Mouse (Mus musculus): ENCODE measurements around the gene Olfr786.

Gene Olfr786

GRCm38 (mm10) chr10:129427006-129427405, at the start of gene Olfr786:
Gene Olfr786 (plus strand): TSS chr10:129427306.
- no peak for DNase-seq (ENCODE audit: low read depth)

- DNase-seq (ENCODE audit: low read depth), result no peak
These were observed 43.3 kb upstream of the Olfr786 start, which contains the start of gene Olfr784 for GRCm38 (mm10) chr10:129383783-129384182. Gene Olfr784 (plus strand): TSS chr10:129384083.

DNA sequence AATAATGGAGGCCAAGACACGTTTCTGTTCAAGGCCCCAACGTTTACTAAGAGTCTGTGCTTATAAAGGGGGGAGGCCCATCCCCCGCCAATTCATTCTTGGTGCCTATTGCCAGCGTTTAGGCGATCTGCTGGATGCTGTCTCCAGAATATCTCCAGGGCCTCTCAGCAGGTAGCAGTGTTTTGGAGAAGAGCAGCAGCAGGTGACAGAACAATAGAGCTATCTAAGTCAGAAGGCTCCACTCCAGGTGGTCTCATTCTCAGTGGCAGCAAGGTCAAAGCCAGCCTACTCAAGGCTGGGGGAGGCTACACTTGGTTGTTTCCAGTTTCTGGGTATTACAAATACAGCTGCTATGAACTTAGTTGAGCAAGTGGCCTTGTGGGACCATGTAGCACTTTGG, 26.2 kb upstream of the Olfr786 start:
- no peak for DNase-seq (ENCODE audit: low read depth)

DNA sequence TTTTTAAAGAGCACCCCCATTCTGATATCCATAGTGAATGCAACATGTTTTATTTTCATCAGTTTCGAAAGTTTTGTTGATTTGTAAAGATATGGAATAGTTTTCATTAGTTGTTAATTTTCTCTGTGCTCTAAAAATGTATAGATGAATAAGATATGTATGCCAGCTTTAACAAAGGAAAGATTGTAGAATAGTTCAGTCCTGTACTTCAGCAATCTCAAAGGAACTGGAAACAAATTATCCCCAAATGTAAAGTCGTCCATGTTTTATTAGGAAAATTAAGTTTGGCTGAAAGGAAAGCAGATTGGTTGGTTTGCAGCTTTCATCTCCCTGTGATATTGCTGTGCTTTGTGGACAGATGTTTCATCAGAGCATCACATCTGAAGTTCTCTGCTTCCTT, 22.0 kb upstream of the Olfr786 start, which contains the start of gene Olfr785:
TSS of gene Olfr785 (plus strand) at position 301 of the 400 bp plus-strand sequence.
- DNase-seq (ENCODE audit: low read depth), result no peak

- DNase-seq (ENCODE audit: low read depth), result no peak
These were observed 34.5 kb downstream of the Olfr786 start, which contains the start of gene Olfr787 for GRCm38 (mm10) chr10:129461562-129461961. Gene Olfr787 (plus strand): TSS chr10:129461862.

GRCm38 (mm10) chr10:129470698-129471097, 43.6 kb downstream of the Olfr786 start, which contains the start of gene Olfr788:
Gene Olfr788 (plus strand): TSS chr10:129470998.
- DNase-seq (ENCODE audit: low read depth), result no peak

- no peak for DNase-seq (ENCODE audit: low read depth)
These were observed 46.1 kb downstream of the Olfr786 start for GRCm38 (mm10) chr10:129473256-129473655.

- DNase-seq (ENCODE audit: low read depth), result no peak
These were observed 46.6 kb downstream of the Olfr786 start for GRCm38 (mm10) chr10:129473723-129474122.

DNA sequence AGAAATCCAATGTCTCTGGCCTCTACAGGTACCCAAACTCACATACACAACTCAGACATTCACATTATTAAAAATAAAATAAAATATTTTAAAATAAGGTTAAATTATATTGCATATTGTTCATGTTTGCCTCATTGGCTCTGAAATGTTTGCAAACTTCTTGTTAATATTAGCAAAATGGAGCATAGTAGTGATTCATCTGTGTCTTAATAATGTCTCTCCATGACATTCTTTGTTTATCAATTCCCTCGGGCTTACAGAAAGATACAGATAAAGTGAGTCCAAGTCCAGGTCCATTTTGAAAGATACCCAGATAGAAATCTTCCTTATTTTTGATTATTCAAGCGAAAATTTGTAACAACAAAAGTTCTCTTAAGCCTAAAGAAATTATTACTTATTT, 57.3 kb downstream of the Olfr786 start, which contains the start of gene Olfr789:
TSS of gene Olfr789 (plus strand) at position 301 of the 400 bp plus-strand sequence.
- DNase-seq (ENCODE audit: low read depth), result no peak
